Mouse (Mus musculus) liver, postnatal 0 days (tissue): ENCODE measurements around the gene Cdk5rap1. TPM values are rescaled to one million over a fixed set of nuclear protein-coding genes. Genes with fewer than 3 reads are reported as not detected.
"Not testable (repeated sequence)": the region's sequence is repeated elsewhere in the genome, so short reads cannot be mapped to it uniquely, and the experiment has no call there.

Experiments used
- ATAC-seq: fragments of 200-750 bp; cut with Nextera tagmentation; 2 replicates; pipeline ENCODE4 v1.8.0; 2017; ENCODE audit warnings: mild to moderate bottlenecking, moderate library complexity
- DNase-seq: peaks from one replicate; pipeline ENCODE4 v3.0.0-alpha.2; 2016
- H3K27ac ChIP-seq: fragments of 300-500 bp; sonication (generic); 2 replicates; pipeline ENCODE4 v1.5.1; 2014; ENCODE audit warnings: antibody characterized with exemption, moderate library complexity, mild to moderate bottlenecking, low read depth
- H3K27me3 ChIP-seq: fragments of 300-500 bp; sonication (generic); 2 replicates; pipeline ENCODE4 v1.6.1; 2014; ENCODE audit warnings: low read length, control low read depth, mixed read lengths; ENCODE audit not compliant: insufficient read depth
- H3K36me3 ChIP-seq: fragments of 300-500 bp; sonication (generic); replicated peaks from 2 replicates; pipeline ENCODE4 v1.6.1; 2014; ENCODE audit warnings: mild to moderate bottlenecking, control low read depth, low read length, moderate library complexity, mixed read lengths; ENCODE audit not compliant: insufficient read depth
- H3K4me1 ChIP-seq: fragments of 300-500 bp; sonication (generic); 2 replicates; pipeline ENCODE4 v1.6.1; 2014; ENCODE audit warnings: antibody characterized with exemption, mild to moderate bottlenecking, control low read depth; ENCODE audit not compliant: insufficient read depth
- H3K4me2 ChIP-seq: fragments of 300-500 bp; sonication (generic); 2 replicates; pipeline ENCODE4 v1.6.1; 2014; ENCODE audit warnings: low read depth, mild to moderate bottlenecking, low read length, moderate library complexity, mixed read lengths
- H3K4me3 ChIP-seq: fragments of 300-500 bp; sonication (generic); 2 replicates; pipeline ENCODE4 v1.5.1; 2014; ENCODE audit warnings: low read depth, low read length
- H3K9ac ChIP-seq: fragments of 300-500 bp; sonication (generic); replicated peaks from 2 replicates; pipeline ENCODE4 v1.6.1; 2014; ENCODE audit warnings: mild to moderate bottlenecking, moderate library complexity
- H3K9me3 ChIP-seq: fragments of 300-500 bp; sonication (generic); 2 replicates; pipeline ENCODE4 v1.6.1; 2016; ENCODE audit warnings: mild to moderate bottlenecking, control low read depth, low read length, mixed read lengths
- CTCF ChIP-seq: sonication (generic); IDR thresholded peaks from 2 replicates; pipeline ENCODE4 v1.5.1; 2016; ENCODE audit warnings: antibody characterized with exemption, low read depth
- EP300 ChIP-seq: IDR thresholded peaks from 2 replicates; pipeline ENCODE4 v1.6.1; 2016; ENCODE audit warnings: antibody characterized with exemption, low read depth, mild to moderate bottlenecking
- WGBS: fragments of 180-500 bp; shearing (Covaris S2); extraction: QIAGEN DNeasy Blood & Tissue Kit; methylation state at CpG from one replicate; pipeline ENCODE4 v1.1.7; 2014; ENCODE audit not compliant: insufficient replicate concordance; 5-methylcytosine and 5-hydroxymethylcytosine counted together
- polyA plus RNA-seq: library from polyadenylated mRNA; unstranded; fragments of >200 nt; fragmentation: Nextera tagmentation; extraction: Ambion mirVana; gene quantifications from 2 replicates; pipeline ENCODE4 v1.2.1, GENCODE M21; 2015

Gene Cdk5rap1
- polyA plus RNA-seq, 1 experiment from 2014 or later: 5.1 TPM

GRCm38 (mm10) chr2:154326852-154327251 is 46.0 kb downstream of the Cdk5rap1 start:
- ATAC-seq: peak; percentile 76
- no peaks in the 10 kb centered on the region for H3K27me3 ChIP-seq
- H3K36me3 ChIP-seq: no peaks in the 10 kb centered on the region
- TF ChIP-seq EP300 (peak; percentile 91), CTCF (no peak)
- no peak overlapping the region for H3K4me3 ChIP-seq
- no peak overlapping the region for H3K9ac ChIP-seq
- no peak overlapping the region for H3K27ac ChIP-seq
- WGBS: 54% methylated on average over 3 of the region's 3 CpGs
- H3K4me1 ChIP-seq: 0 out of 2 replicates have a peak, but pooled peaks cover 2% of the 10 kb centered on the region
- DNase-seq: peak; percentile 67
- no peaks in the 10 kb centered on the region for H3K9me3 ChIP-seq
- no peak overlapping the region for H3K4me2 ChIP-seq

- H3K36me3 ChIP-seq, H3K4me1 ChIP-seq, DNase-seq: not testable (repeated sequence)
Observed at GRCm38 (mm10) chr2:154313771-154314170, 59.0 kb downstream of the Cdk5rap1 start.

GRCm38 (mm10) chr2:154306927-154307326 is 65.9 kb downstream of the Cdk5rap1 start, which contains the start of gene Bpifb9b:
Gene Bpifb9b, plus strand, starts transcription at chr2:154307227.
- H3K36me3 ChIP-seq, H3K4me2 ChIP-seq, H3K4me3 ChIP-seq, H3K27me3 ChIP-seq, H3K27ac ChIP-seq, H3K4me1 ChIP-seq, H3K9ac ChIP-seq, H3K9me3 ChIP-seq, DNase-seq, ATAC-seq: not testable (repeated sequence)
- 85% methylated on average over 4 of the region's 4 CpGs for WGBS

More at GRCm38 (mm10) chr2:154313771-154314170, 59.0 kb downstream of the Cdk5rap1 start:
- 49% methylated on average over 5 of the region's 5 CpGs for WGBS
- H3K27me3 ChIP-seq, H3K9ac ChIP-seq, H3K27ac ChIP-seq, H3K9me3 ChIP-seq, H3K4me2 ChIP-seq, H3K4me3 ChIP-seq: not testable (repeated sequence)
- peak; percentile 62 for ATAC-seq

GRCm38 (mm10) chr2:154304604-154305003 is 68.2 kb downstream of the Cdk5rap1 start:
- peak; percentile 49; the same call in 1 of the 2 replicates for ATAC-seq
- not testable (repeated sequence) for H3K9me3 ChIP-seq, DNase-seq, H3K36me3 ChIP-seq, H3K4me1 ChIP-seq, H3K27me3 ChIP-seq, H3K27ac ChIP-seq, H3K4me2 ChIP-seq, H3K9ac ChIP-seq, H3K4me3 ChIP-seq
- WGBS: 53% methylated on average over 1 of the region's 3 CpGs

- H3K9ac ChIP-seq: no peak overlapping the region
- H3K4me1 ChIP-seq: no peaks in the 10 kb centered on the region
- ATAC-seq: no peak
- H3K9me3 ChIP-seq: no peaks in the 10 kb centered on the region
- WGBS: 87% methylated on average over 3 of the region's 3 CpGs
- H3K4me3 ChIP-seq: no peak overlapping the region
- TF ChIP-seq CTCF (no peak), EP300 (no peak)
- H3K27me3 ChIP-seq: no peaks in the 10 kb centered on the region
- H3K27ac ChIP-seq: no peak overlapping the region
- DNase-seq: no peak
- H3K4me2 ChIP-seq: no peak overlapping the region
- no peaks in the 10 kb centered on the region for H3K36me3 ChIP-seq
Observed at GRCm38 (mm10) chr2:154301763-154302162, 71.0 kb downstream of the Cdk5rap1 start.

- no peaks in the 10 kb centered on the region for H3K36me3 ChIP-seq
- H3K9ac ChIP-seq: no peak overlapping the region
- no peak overlapping the region for H3K4me2 ChIP-seq
- H3K4me1 ChIP-seq: no peaks in the 10 kb centered on the region
- H3K27me3 ChIP-seq: no peaks in the 10 kb centered on the region
- no peak overlapping the region for H3K4me3 ChIP-seq
- no peaks in the 10 kb centered on the region for H3K9me3 ChIP-seq
- ATAC-seq: peak; percentile 71
- DNase-seq: peak; percentile 87
- 20% methylated on average over 1 of the region's 1 CpGs for WGBS
- TF ChIP-seq CTCF (peak; percentile 97), EP300 (no peak)
- H3K27ac ChIP-seq: no peak overlapping the region
Observed at GRCm38 (mm10) chr2:154300496-154300895, 72.3 kb downstream of the Cdk5rap1 start.

- H3K27ac ChIP-seq, ATAC-seq, H3K4me1 ChIP-seq, H3K27me3 ChIP-seq, H3K4me3 ChIP-seq, H3K9ac ChIP-seq, H3K36me3 ChIP-seq, H3K9me3 ChIP-seq, H3K4me2 ChIP-seq: not testable (repeated sequence)
- WGBS: 4% methylated on average over 10 of the region's 10 CpGs
- TF ChIP-seq CTCF: peak; percentile 73
- peak; percentile 61 for DNase-seq
Observed at GRCm38 (mm10) chr2:154294746-154295145, 78.1 kb downstream of the Cdk5rap1 start.
